Mouse (Mus musculus): ENCODE results near the gene Zscan10. TPM values are rescaled to one million over a fixed set of nuclear protein-coding genes. Genes with fewer than 3 reads are reported as not detected.

The Zscan10 gene
- polyA plus RNA-seq, 1 experiment from 2014 or later, result not detected

DNA sequence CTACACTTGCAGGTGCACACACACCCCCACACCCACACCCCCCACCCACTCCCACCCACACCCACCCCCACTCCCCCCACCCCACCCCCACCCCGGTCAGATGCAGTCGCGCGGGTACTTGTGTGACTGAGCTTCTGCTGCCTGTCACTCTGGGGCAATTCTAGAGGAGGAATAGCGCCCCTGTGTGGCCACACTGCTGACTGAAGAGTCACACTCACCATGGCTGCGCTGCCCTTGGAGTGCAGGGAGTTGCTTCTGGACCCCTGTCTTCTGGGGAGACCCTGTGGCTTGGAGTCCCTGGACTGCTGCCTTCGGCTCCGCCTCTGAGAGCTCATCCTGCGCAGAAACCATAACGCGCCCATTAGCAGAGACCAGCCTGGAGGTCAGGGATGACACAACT, 40.9 kb upstream of the Zscan10 start:
- Histone ChIP-seq H3K4me3 (ENCODE audit: low read depth, low read length) (no peak overlapping the region), H3K27me3 (ENCODE audit: control insufficient read depth, insufficient read depth, low read length) (no peaks in the 10 kb centered on the region), H3K27ac (ENCODE audit: low read depth, low read length) (no peak overlapping the region), H3K9me3 (ENCODE audit: control insufficient read depth, low read length) (no peaks in the 10 kb centered on the region), H3K4me1 (ENCODE audit: control insufficient read depth, insufficient read depth, low read length) (peaks cover 2% of the 10 kb centered on the region; the same call in 1 of the 2 replicates), H3K9ac (ENCODE audit: low read length) (no peak overlapping the region), H3K36me3 (ENCODE audit: control insufficient read depth, insufficient read depth, low read length) (peaks cover 15% of the 10 kb centered on the region), H3K4me2 (ENCODE audit: low read depth) (no peak overlapping the region)
- 60% methylated on average over 11 of the region's 11 CpGs for WGBS
- ATAC-seq (ENCODE audit: insufficient read depth, low FRiP score, low TSS enrichment) (no peak), DNase-seq (ENCODE audit: low spot score) (peak; percentile 48)

DNA sequence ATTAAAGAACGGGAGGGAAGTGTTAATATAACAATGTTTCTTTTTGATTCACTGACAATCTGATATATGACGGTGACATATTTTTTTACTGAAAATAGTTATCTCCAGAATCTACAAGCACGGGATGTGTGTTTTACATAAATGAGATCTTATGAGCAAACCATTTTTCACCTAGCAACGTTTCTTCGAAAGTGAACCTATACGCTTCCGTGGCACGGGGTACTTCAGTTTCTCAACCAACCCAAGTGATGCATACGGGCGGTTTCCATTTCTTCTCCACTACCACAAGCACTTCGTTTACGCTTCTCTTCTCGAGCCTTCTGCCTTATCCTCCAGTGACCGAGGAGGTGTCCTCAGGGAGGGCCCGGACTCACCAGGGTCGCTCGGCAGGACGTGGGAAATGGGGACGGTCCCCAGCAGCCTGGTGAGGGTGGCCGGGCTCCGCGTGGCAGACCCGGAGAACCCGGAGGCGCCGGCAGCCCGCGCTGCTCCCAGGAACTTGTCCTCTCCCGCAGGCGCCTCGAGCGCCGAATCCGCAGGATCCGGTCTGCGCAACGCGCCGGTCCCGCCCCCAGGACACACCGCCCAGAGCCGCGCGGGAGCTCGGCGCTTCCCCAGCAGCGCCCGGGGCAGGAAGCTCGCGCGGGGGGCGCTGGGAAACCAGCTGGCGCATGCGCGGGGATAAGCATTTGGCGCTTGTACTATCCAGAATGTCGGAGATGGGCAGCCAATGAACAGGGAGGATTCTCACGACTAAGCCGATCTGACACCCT, 36.9 kb upstream of the Zscan10 start, which contains the start of gene Zfp213:
Gene Zfp213 (minus strand): TSS at position 644 of the 773 bp plus-strand sequence.
- 1% methylated on average over 59 of the region's 59 CpGs for WGBS
- Histone ChIP-seq H3K4me2 (ENCODE audit: low read depth) (peak within 1 kb of the TSS; percentile 55), H3K27me3 (ENCODE audit: control insufficient read depth, insufficient read depth, low read length) (no peaks in the 10 kb centered on the region), H3K9ac (ENCODE audit: low read length) (peak within 1 kb of the TSS; percentile 87), H3K9me3 (ENCODE audit: control insufficient read depth, low read length) (no peaks in the 10 kb centered on the region), H3K36me3 (ENCODE audit: control insufficient read depth, insufficient read depth, low read length) (peaks cover 3% of the 10 kb centered on the region; the same call in 1 of the 2 replicates), H3K4me3 (ENCODE audit: low read depth, low read length) (peak within 1 kb of the TSS; percentile 69), H3K27ac (ENCODE audit: low read depth, low read length) (peak within 1 kb of the TSS; percentile 82), H3K4me1 (ENCODE audit: control insufficient read depth, insufficient read depth, low read length) (peaks cover 5% of the 10 kb centered on the region; the same call in 1 of the 2 replicates)
- DNase-seq (ENCODE audit: low spot score) (peak; percentile 99), ATAC-seq (ENCODE audit: insufficient read depth, low FRiP score, low TSS enrichment) (peak; percentile 96)

DNA sequence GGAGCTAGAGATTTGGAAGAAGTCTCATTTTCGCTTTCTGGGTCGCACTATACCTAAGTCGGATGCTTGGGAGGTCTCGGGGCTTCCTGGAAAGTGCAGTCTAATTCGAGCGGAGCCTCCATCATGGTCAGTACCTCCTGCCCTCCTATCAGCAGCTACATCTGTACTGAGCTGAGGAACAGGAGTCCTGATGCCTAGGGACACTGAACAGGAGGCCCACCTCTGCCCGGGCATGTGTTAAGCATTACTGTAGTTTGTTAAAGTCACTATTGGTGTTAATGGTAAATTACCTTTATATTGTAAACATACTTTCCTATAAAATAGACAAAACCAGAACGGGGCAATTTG, 36.3 kb upstream of the Zscan10 start:
- no peaks in the 10 kb centered on the region for H3K27me3 ChIP-seq (ENCODE audit: control insufficient read depth, insufficient read depth, low read length)
- ATAC-seq (ENCODE audit: insufficient read depth, low FRiP score, low TSS enrichment), result peak; percentile 74
- 2% methylated on average over 8 of the region's 8 CpGs for WGBS

DNA sequence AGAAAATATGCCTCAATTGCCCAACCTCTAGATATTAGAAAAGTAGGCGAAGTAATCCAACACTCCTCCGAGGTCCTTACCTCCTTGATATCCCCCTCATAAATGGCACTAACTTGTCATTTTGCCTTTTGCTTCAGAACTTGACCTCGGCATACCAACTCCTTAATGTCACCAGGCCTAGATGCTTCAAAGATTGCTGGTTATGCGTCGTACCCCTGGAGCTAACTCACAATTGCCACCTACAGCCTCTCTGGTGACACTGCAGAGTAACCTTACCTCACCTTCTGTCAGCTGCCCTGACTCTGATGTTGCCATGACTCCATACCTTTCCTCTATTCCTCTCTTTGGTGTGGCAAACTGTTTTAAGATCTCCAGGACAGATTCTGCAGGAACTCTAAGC, 33.9 kb upstream of the Zscan10 start:
- H3K36me3 ChIP-seq (ENCODE audit: control insufficient read depth, insufficient read depth, low read length), result no peaks in the 10 kb centered on the region; the same call in 1 of the 2 replicates
- H3K27me3 ChIP-seq (ENCODE audit: control insufficient read depth, insufficient read depth, low read length), result no peaks in the 10 kb centered on the region
- WGBS, result 63% methylated on average over 5 of the region's 5 CpGs
- ATAC-seq (ENCODE audit: insufficient read depth, low FRiP score, low TSS enrichment) (no peak), DNase-seq (ENCODE audit: low spot score) (no peak)
- H3K9me3 ChIP-seq (ENCODE audit: control insufficient read depth, low read length), result no peaks in the 10 kb centered on the region
- H3K4me3 ChIP-seq (ENCODE audit: low read depth, low read length), result no peak overlapping the region
- H3K27ac ChIP-seq (ENCODE audit: low read depth, low read length), result no peak overlapping the region
- no peak overlapping the region for H3K4me2 ChIP-seq (ENCODE audit: low read depth)
- peaks cover 5% of the 10 kb centered on the region; the same call in 1 of the 2 replicates for H3K4me1 ChIP-seq (ENCODE audit: control insufficient read depth, insufficient read depth, low read length)
- H3K9ac ChIP-seq (ENCODE audit: low read length), result no peak overlapping the region

More for the DNA sequence above, 36.3 kb upstream of the Zscan10 start:
- H3K4me1 ChIP-seq (ENCODE audit: control insufficient read depth, insufficient read depth, low read length), result peaks cover 5% of the 10 kb centered on the region; the same call in 1 of the 2 replicates
- H3K9me3 ChIP-seq (ENCODE audit: control insufficient read depth, low read length), result no peaks in the 10 kb centered on the region
- H3K9ac ChIP-seq (ENCODE audit: low read length), result peak overlapping the region; percentile 87
- peaks cover 3% of the 10 kb centered on the region; the same call in 1 of the 2 replicates for H3K36me3 ChIP-seq (ENCODE audit: control insufficient read depth, insufficient read depth, low read length)
- peak overlapping the region; percentile 55 for H3K4me2 ChIP-seq (ENCODE audit: low read depth)
- H3K27ac ChIP-seq (ENCODE audit: low read depth, low read length), result peak overlapping the region; percentile 82
- H3K4me3 ChIP-seq (ENCODE audit: low read depth, low read length), result peak overlapping the region; percentile 69
- DNase-seq (ENCODE audit: low spot score), result no peak

DNA sequence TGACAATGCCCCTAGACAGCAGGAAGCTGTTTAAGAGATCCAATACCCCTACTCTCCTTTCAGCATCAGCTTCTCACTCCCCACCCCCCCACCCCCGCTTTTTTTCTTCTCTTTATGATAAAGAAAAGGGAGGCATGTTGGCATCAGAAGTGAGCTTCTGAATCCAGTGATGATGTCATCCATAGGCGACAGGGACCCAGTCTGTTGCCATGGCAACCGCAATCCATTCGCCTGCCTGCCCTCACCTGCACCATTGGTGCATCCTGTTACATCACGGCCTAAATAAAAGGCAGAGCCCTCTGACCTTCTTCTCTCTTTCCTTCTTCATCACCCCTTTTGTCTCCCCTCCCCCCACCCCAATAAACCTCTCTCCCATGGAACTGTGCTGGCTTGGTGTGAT, 32.3 kb upstream of the Zscan10 start:
- Histone ChIP-seq H3K9me3 (ENCODE audit: control insufficient read depth, low read length) (no peaks in the 10 kb centered on the region), H3K4me1 (ENCODE audit: control insufficient read depth, insufficient read depth, low read length) (peaks cover 5% of the 10 kb centered on the region; the same call in 1 of the 2 replicates)

DNA sequence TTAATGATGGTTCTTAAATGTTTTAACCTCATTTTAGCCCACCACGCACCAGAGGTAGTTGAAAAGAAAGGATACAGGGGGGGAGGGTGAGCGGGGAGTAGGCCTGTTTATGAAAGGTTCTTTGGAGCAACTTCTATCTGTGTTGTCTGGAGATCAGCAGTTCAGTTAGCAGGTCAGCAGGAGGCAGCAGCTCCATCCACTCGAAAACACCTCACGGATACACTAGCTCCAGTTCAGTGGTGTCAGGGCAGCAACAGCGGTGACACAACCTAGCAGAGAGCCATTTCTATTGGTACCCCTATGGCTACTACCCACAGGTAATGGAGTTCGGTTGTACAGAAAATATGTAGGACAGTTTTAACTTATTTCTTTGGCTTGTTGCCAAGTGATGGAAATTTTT, 30.6 kb upstream of the Zscan10 start:
- no peaks in the 10 kb centered on the region; the same call in 1 of the 2 replicates for H3K36me3 ChIP-seq (ENCODE audit: control insufficient read depth, insufficient read depth, low read length)
- no peak overlapping the region for H3K4me2 ChIP-seq (ENCODE audit: low read depth)
- no peak overlapping the region for H3K4me3 ChIP-seq (ENCODE audit: low read depth, low read length)
- peak; percentile 38 for DNase-seq (ENCODE audit: low spot score)
- no peak for ATAC-seq (ENCODE audit: insufficient read depth, low FRiP score, low TSS enrichment)
- no peak overlapping the region for H3K27ac ChIP-seq (ENCODE audit: low read depth, low read length)
- 52% methylated on average over 6 of the region's 6 CpGs for WGBS
- H3K4me1 ChIP-seq (ENCODE audit: control insufficient read depth, insufficient read depth, low read length), result peaks cover under 1% of the 10 kb centered on the region; the same call in 1 of the 2 replicates
- no peaks in the 10 kb centered on the region for H3K27me3 ChIP-seq (ENCODE audit: control insufficient read depth, insufficient read depth, low read length)
- no peaks in the 10 kb centered on the region for H3K9me3 ChIP-seq (ENCODE audit: control insufficient read depth, low read length)
- H3K9ac ChIP-seq (ENCODE audit: low read length), result no peak overlapping the region

More for the DNA sequence above, 32.3 kb upstream of the Zscan10 start:
- Histone ChIP-seq H3K27ac (ENCODE audit: low read depth, low read length) (no peak overlapping the region), H3K9ac (ENCODE audit: low read length) (no peak overlapping the region), H3K4me3 (ENCODE audit: low read depth, low read length) (no peak overlapping the region), H3K4me2 (ENCODE audit: low read depth) (no peak overlapping the region), H3K27me3 (ENCODE audit: control insufficient read depth, insufficient read depth, low read length) (no peaks in the 10 kb centered on the region), H3K36me3 (ENCODE audit: control insufficient read depth, insufficient read depth, low read length) (no peaks in the 10 kb centered on the region; the same call in 1 of the 2 replicates)
- DNase-seq (ENCODE audit: low spot score), result no peak
- ATAC-seq (ENCODE audit: insufficient read depth, low FRiP score, low TSS enrichment), result no peak
- 33% methylated on average over 5 of the region's 5 CpGs for WGBS

DNA sequence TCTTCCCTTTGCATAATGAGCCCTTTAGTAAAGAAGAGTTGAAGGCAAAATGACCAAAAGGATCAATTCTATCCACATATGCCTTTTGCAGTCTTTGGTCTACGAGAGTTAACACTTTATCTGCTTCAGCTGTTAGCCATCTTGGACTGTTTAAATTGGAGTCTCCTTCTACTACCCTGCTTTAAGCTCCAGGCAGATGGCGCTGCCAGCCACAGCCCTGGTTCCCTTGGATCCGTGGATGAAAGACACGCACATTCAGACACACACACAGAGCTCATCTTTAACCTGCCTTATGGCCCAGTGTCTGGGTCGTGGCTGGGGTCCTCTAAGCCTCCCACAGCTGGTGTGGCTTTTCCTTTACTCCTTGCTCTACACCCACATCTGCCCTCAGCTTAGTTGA, 29.6 kb upstream of the Zscan10 start:
- Histone ChIP-seq H3K9me3 (ENCODE audit: control insufficient read depth, low read length) (no peaks in the 10 kb centered on the region), H3K27me3 (ENCODE audit: control insufficient read depth, insufficient read depth, low read length) (no peaks in the 10 kb centered on the region), H3K4me3 (ENCODE audit: low read depth, low read length) (no peak overlapping the region), H3K27ac (ENCODE audit: low read depth, low read length) (no peak overlapping the region), H3K4me1 (ENCODE audit: control insufficient read depth, insufficient read depth, low read length) (no peaks in the 10 kb centered on the region), H3K36me3 (ENCODE audit: control insufficient read depth, insufficient read depth, low read length) (peaks cover 6% of the 10 kb centered on the region), H3K9ac (ENCODE audit: low read length) (no peak overlapping the region), H3K4me2 (ENCODE audit: low read depth) (no peak overlapping the region)
- ATAC-seq (ENCODE audit: insufficient read depth, low FRiP score, low TSS enrichment), result no peak
- DNase-seq (ENCODE audit: low spot score), result no peak
- WGBS, result 23% methylated on average over 5 of the region's 5 CpGs

DNA sequence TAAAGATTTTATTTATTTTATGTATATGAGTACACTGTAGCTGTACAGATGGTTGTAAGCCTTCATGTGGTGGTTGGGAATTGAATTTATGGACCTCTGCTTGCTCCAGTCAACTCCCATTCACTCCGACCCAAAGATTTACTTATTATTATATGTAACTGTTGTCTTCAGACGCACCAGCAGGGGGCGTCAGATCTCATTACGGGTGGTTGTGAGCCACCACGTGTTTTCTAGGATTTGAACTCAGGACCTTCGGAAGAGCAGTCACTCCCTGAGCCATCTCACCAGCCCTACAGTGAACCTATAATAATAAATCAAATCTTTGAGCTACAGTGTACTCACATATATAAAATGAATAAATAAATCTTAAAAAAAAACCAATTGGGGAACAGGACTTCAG, 28.6 kb upstream of the Zscan10 start:
- peaks cover 14% of the 10 kb centered on the region for H3K36me3 ChIP-seq (ENCODE audit: control insufficient read depth, insufficient read depth, low read length)
- no peak for ATAC-seq (ENCODE audit: insufficient read depth, low FRiP score, low TSS enrichment)
- no peak overlapping the region for H3K4me3 ChIP-seq (ENCODE audit: low read depth, low read length)

DNA sequence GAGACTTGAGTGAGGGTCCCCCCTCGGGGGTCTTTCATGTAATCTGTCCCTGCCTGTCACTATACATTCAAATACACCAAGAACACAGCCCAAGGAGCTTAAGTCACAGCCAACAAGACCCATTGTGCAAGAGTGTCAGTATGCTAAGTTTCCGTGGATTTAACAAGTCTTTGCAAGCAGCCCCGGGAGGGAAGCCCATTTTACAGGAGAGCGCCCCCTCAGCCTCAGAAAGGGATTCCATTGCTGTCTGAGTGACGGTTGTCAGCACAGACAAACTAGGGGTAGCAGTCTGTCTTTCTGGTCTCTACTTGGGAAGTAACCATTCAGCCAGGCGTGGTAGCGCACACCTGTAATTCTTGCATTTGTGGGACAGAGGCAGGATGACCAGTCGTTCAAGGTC, 26.5 kb upstream of the Zscan10 start:
- no peak overlapping the region for H3K9ac ChIP-seq (ENCODE audit: low read length)
- ATAC-seq (ENCODE audit: insufficient read depth, low FRiP score, low TSS enrichment) (no peak), DNase-seq (ENCODE audit: low spot score) (no peak)
- no peak overlapping the region for H3K4me3 ChIP-seq (ENCODE audit: low read depth, low read length)
- H3K27me3 ChIP-seq (ENCODE audit: control insufficient read depth, insufficient read depth, low read length), result no peaks in the 10 kb centered on the region
- 86% methylated on average over 8 of the region's 8 CpGs for WGBS
- no peak overlapping the region for H3K4me2 ChIP-seq (ENCODE audit: low read depth)
- H3K27ac ChIP-seq (ENCODE audit: low read depth, low read length), result no peak overlapping the region
- H3K4me1 ChIP-seq (ENCODE audit: control insufficient read depth, insufficient read depth, low read length), result no peaks in the 10 kb centered on the region
- peaks cover 16% of the 10 kb centered on the region for H3K36me3 ChIP-seq (ENCODE audit: control insufficient read depth, insufficient read depth, low read length)
- no peaks in the 10 kb centered on the region for H3K9me3 ChIP-seq (ENCODE audit: control insufficient read depth, low read length)

More for the DNA sequence above, 28.6 kb upstream of the Zscan10 start:
- DNase-seq (ENCODE audit: low spot score), result no peak
- WGBS, result 81% methylated on average over 6 of the region's 6 CpGs
- Histone ChIP-seq H3K4me2 (ENCODE audit: low read depth) (no peak overlapping the region), H3K9ac (ENCODE audit: low read length) (no peak overlapping the region), H3K27me3 (ENCODE audit: control insufficient read depth, insufficient read depth, low read length) (no peaks in the 10 kb centered on the region), H3K9me3 (ENCODE audit: control insufficient read depth, low read length) (no peaks in the 10 kb centered on the region), H3K27ac (ENCODE audit: low read depth, low read length) (no peak overlapping the region), H3K4me1 (ENCODE audit: control insufficient read depth, insufficient read depth, low read length) (no peaks in the 10 kb centered on the region)

All from neural tube, embryonic 11.5 days (tissue).